Mouse (Mus musculus): ENCODE measurements around the gene Gm38393. TPM values are rescaled to one million over a fixed set of nuclear protein-coding genes. Genes with fewer than 3 reads are reported as not detected.

The Gm38393 gene
- 0.18 and 0.33 TPM in 2 replicates for polyA plus RNA-seq (2015; fragmentation: Nextera tagmentation; extraction: Ambion mirVana)

DNA sequence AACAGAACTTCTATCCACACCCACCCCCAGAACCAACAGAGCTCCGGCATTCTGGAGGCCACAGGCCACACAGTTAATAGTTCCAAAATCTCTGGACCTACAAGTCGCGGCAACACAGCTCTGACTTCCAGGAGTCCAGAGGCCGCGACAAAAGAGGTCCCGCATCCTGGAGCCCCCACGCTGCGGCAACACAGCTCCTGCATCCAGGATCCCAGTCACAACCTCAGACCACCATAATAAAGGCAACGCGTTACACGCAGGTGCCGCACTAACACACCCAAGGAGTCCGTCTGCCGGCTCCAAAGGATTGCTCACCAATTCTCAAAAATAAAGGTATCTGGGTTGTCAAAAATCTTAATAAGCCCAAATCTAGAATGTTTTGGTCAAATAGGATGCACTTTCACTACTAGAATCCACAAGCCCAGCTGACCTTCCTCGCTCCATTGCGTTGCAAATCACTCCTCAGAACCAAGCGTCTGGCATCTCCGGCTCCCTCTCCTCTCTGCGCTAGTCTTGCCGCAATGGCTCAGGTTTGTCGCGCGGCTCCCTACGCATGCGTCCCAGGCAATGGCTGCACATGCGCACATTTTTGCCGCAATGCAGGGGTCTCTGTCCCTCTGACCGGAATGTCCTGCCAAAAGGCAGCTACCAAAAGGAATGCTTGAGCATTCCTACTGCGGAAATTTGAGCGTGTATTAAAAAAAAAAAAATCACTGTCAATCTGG is at the start of gene Gm38393, which contains the start of gene Snurf:
TSS of gene Gm38393 (minus strand) at position 459 of the 725 bp plus-strand sequence.
TSS of gene Snurf (minus strand) at position 444 of the 725 bp plus-strand sequence.
- Histone ChIP-seq H3K4me2 (ENCODE audit: low read depth, low read length) (peak within 1 kb of the TSS; percentile 60), H3K27me3 (replicated peaks; ENCODE audit: control insufficient read depth, insufficient read depth, low read length) (no peaks in the 10 kb centered on the region), H3K9ac (ENCODE audit: low read depth, low read length) (peak within 1 kb of the TSS; percentile 68), H3K4me1 (ENCODE audit: control insufficient read depth, insufficient read depth, low read length) (no peaks in the 10 kb centered on the region), H3K4me3 (ENCODE audit: low read length) (peak within 1 kb of the TSS; percentile 58), H3K9me3 (ENCODE audit: control insufficient read depth, low read length) (peaks cover 16% of the 10 kb centered on the region), H3K36me3 (ENCODE audit: control insufficient read depth, insufficient read depth, low read length) (no peaks in the 10 kb centered on the region), H3K27ac (ENCODE audit: low read length) (no peak within 1 kb of the TSS)
- ATAC-seq = peak; percentile 69
- 51% methylated on average over 30 of the region's 30 CpGs for WGBS

DNA sequence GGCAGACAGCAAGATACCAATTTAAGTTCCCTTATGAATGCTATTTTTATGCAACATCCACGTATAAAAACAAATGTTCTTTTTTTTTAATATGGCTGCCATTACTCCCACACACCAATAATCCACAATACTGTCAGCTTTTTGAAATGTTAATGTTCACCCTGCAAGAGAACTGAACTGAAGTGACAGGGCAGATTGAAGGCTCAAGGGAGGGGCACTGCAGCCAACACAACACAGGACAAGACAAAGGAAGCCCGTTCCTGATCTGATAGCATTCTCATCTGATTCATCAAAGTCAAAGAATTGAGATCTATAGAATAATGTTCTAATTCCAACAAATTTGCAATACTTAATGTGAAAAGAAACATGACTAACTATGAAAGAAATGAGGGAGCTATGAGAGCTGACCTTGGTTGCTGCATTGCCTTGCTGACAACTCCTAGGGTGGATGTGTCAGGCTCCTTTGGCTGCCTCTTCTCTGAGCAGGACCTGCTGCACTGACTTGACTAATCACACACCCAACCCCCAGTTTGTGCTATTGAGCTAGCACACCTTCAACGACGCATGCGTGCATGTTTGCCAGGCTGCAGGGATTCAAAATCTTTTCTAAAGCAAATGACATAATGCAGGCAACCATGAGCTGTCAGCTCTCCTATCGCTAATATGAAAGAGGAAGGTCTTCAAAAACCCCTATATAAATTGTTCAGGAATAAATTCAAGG is 42.8 kb upstream of the Gm38393 start:
- Histone ChIP-seq H3K4me3 (ENCODE audit: low read length) (no peak overlapping the region), H3K9ac (ENCODE audit: low read depth, low read length) (no peak overlapping the region), H3K27me3 (replicated peaks; ENCODE audit: control insufficient read depth, insufficient read depth, low read length) (no peaks in the 10 kb centered on the region), H3K9me3 (ENCODE audit: control insufficient read depth, low read length) (no peaks in the 10 kb centered on the region), H3K4me2 (ENCODE audit: low read depth, low read length) (no peak overlapping the region), H3K27ac (ENCODE audit: low read length) (no peak overlapping the region), H3K4me1 (ENCODE audit: control insufficient read depth, insufficient read depth, low read length) (no peaks in the 10 kb centered on the region), H3K36me3 (ENCODE audit: control insufficient read depth, insufficient read depth, low read length) (no peaks in the 10 kb centered on the region)
- no peak for ATAC-seq
- WGBS = 69% methylated on average over 6 of the region's 6 CpGs

DNA sequence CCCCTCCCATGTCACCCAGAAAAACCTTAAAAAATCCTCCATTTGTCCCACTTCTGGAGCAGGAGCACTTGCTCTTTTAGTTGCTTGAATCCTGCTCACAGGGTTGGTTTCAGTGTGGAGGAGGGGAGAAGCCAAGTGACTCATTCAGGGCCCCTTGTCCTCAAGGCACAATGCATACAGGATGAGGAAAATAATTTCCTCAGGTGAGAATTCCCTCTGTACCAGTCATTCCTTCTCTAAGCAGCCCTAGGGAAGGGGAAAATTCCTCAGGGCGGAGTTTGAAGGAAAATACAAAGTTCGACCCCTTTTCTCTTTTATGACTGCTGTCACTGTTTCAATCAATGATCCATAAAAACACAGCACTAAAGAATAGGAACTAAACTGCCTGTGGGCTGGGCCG is 8.3 kb upstream of the Gm38393 start:
- H3K27ac ChIP-seq (ENCODE audit: low read length) = no peak overlapping the region
- H3K36me3 ChIP-seq (ENCODE audit: control insufficient read depth, insufficient read depth, low read length) = no peaks in the 10 kb centered on the region
- no peak overlapping the region for H3K4me2 ChIP-seq (ENCODE audit: low read depth, low read length)
- H3K4me1 ChIP-seq (ENCODE audit: control insufficient read depth, insufficient read depth, low read length) = no peaks in the 10 kb centered on the region
- no peak overlapping the region for H3K9ac ChIP-seq (ENCODE audit: low read depth, low read length)
- H3K4me3 ChIP-seq (ENCODE audit: low read length) = no peak overlapping the region
- H3K27me3 ChIP-seq (replicated peaks; ENCODE audit: control insufficient read depth, insufficient read depth, low read length) = no peaks in the 10 kb centered on the region
- 67% methylated on average over 3 of the region's 3 CpGs for WGBS
- H3K9me3 ChIP-seq (ENCODE audit: control insufficient read depth, low read length) = no peaks in the 10 kb centered on the region
- peak; percentile 87 for ATAC-seq

DNA sequence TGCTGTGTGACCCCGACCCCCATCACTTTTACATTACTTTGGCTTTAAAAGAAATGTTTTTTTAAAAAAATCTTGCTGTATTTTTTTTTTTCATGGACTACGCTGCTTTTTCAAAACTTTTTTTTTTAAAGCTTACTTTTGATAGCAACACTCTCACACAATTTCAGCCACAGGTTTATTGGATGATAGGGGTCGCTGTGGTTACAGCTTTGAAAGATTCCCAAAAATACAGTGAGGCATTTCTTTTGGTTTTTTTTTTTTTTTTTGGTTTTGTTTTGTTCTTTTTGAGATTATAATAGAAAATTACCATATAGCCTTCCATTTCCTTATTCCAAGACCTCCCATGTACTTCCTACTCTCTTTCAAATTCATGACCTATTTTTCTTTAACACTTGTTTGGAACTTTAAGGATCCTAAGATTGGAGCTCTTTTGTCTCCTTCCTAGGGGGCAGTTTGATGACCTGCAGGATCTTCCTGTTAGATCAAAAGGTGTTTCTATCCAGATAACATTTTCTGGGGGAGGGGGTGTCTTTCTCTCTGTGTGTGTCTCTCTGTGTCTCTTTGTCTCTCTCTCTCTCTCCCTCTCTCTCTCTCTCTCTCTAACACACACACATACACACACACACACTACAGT is 3.0 kb upstream of the Gm38393 start:
- Histone ChIP-seq H3K4me2 (ENCODE audit: low read depth, low read length) (no peak overlapping the region), H3K27ac (ENCODE audit: low read length) (no peak overlapping the region), H3K9ac (ENCODE audit: low read depth, low read length) (no peak overlapping the region), H3K36me3 (ENCODE audit: control insufficient read depth, insufficient read depth, low read length) (no peaks in the 10 kb centered on the region), H3K27me3 (replicated peaks; ENCODE audit: control insufficient read depth, insufficient read depth, low read length) (no peaks in the 10 kb centered on the region), H3K4me3 (ENCODE audit: low read length) (no peak overlapping the region), H3K4me1 (ENCODE audit: control insufficient read depth, insufficient read depth, low read length) (no peaks in the 10 kb centered on the region), H3K9me3 (ENCODE audit: control insufficient read depth, low read length) (peaks cover 16% of the 10 kb centered on the region)
- WGBS = 45% methylated on average over 3 of the region's 3 CpGs
- no peak for ATAC-seq

DNA sequence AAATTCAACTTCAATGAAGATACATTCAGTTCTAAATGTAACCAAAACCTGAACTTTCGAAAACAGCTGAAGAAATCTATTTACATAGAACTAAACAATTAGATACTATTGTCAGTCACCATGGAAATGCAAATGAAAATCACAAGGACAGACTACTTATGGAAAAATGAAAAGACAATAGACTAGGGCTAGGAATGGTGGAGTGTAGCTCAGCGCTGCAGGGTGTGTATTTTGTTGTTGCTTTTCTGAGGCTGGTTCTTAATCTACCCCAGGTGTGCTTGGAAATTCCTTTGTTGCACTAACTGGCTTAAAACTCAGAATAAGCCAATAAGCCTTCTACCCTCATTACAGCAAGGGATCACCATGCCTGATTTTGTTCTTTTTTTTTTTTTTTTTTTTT is 1.4 kb upstream of the Gm38393 start:
- H3K36me3 ChIP-seq (ENCODE audit: control insufficient read depth, insufficient read depth, low read length) = no peaks in the 10 kb centered on the region
- no peak overlapping the region for H3K4me2 ChIP-seq (ENCODE audit: low read depth, low read length)
- peaks cover 16% of the 10 kb centered on the region for H3K9me3 ChIP-seq (ENCODE audit: control insufficient read depth, low read length)
- 61% methylated on average over 2 of the region's 2 CpGs for WGBS
- no peaks in the 10 kb centered on the region for H3K27me3 ChIP-seq (replicated peaks; ENCODE audit: control insufficient read depth, insufficient read depth, low read length)
- H3K4me3 ChIP-seq (ENCODE audit: low read length) = no peak overlapping the region
- no peak overlapping the region for H3K27ac ChIP-seq (ENCODE audit: low read length)
- no peak for ATAC-seq
- H3K9ac ChIP-seq (ENCODE audit: low read depth, low read length) = no peak overlapping the region
- H3K4me1 ChIP-seq (ENCODE audit: control insufficient read depth, insufficient read depth, low read length) = no peaks in the 10 kb centered on the region

DNA sequence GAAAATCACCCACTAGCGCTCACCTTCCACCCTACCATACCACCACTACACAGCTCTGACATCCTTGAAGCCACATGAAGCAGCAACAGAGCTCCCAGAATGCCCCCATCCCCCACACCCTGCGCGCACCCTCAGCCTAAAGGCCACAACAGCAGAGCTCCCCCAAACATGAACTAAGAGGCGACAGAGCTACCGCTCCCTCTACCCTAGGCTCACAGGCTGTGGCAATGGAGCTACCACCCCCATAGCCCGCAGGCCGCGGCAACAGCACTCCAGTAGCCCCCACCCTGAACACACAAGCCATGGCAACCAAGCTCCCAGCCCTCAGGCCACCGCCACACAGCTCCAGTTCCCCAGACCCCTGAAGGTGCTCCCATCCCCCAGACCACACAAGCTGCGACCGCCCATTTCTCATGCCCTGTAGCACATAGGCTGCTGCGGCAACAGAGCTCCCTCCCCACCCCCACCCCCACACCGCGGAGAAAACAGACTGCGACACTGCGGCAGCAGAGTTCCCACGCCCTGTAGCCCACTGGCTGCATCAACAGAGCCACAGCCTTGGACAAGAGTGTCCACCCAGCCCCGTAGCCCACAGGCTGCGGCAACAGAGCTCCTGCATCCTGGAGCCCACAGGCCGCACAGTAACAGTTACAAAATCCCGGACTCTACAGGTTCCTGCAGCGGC is 801 bp downstream of the Gm38393 start:
- H3K27ac ChIP-seq (ENCODE audit: low read length) = peak overlapping the region; percentile 28; the same call in 1 of the 2 replicates
- ATAC-seq = peak; percentile 79
- H3K36me3 ChIP-seq (ENCODE audit: control insufficient read depth, insufficient read depth, low read length) = no peaks in the 10 kb centered on the region
- no peaks in the 10 kb centered on the region for H3K27me3 ChIP-seq (replicated peaks; ENCODE audit: control insufficient read depth, insufficient read depth, low read length)
- H3K4me1 ChIP-seq (ENCODE audit: control insufficient read depth, insufficient read depth, low read length) = no peaks in the 10 kb centered on the region
- peaks cover 16% of the 10 kb centered on the region for H3K9me3 ChIP-seq (ENCODE audit: control insufficient read depth, low read length)
- peak overlapping the region; percentile 68 for H3K9ac ChIP-seq (ENCODE audit: low read depth, low read length)
- peak overlapping the region; percentile 58 for H3K4me3 ChIP-seq (ENCODE audit: low read length)
- WGBS = 43% methylated on average over 22 of the region's 22 CpGs
- H3K4me2 ChIP-seq (ENCODE audit: low read depth, low read length) = peak overlapping the region; percentile 60

DNA sequence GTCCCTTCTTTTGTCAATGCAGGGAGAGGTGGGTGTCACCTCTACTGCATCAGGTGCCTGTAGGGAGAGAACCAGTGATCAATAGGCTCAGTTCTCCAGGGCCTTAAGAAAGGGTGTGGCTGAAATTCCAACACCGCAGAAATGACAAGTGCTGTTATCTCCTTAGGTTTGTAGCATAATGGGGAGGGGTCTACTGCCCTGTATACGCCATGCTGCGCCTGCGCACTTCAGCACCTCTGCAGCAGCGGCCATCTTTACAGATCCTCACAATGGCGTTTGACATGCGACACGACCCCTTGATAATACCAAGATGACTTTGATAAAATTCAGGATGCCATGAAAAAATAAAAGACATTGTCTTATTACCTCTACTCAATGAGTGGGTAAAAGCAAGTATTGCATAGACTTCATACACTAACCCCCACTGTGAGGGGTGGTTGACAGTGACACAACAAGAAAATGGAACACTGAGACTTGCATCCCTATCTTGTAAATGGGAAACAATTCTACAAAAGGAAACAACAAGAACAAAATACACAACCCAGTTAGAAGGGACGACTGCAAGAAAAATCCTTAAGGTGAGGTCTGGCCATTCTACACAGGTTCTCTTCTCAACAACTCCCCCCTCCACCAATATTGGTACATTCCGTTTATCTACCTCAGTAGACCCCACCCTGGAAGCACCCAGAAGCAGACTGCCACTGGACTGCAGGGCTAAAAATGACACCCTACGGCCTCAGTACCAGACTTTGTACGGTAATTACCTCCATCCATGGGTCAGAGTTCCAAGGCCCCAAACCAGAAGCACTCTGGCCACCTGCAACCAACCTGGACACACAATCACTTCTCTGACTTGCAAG is 1.6 kb downstream of the Gm38393 start:
- Histone ChIP-seq H3K27ac (ENCODE audit: low read length) (peak overlapping the region; percentile 28; the same call in 1 of the 2 replicates), H3K9me3 (ENCODE audit: control insufficient read depth, low read length) (peaks cover 16% of the 10 kb centered on the region), H3K4me1 (ENCODE audit: control insufficient read depth, insufficient read depth, low read length) (no peaks in the 10 kb centered on the region), H3K27me3 (replicated peaks; ENCODE audit: control insufficient read depth, insufficient read depth, low read length) (no peaks in the 10 kb centered on the region), H3K36me3 (ENCODE audit: control insufficient read depth, insufficient read depth, low read length) (no peaks in the 10 kb centered on the region), H3K4me2 (ENCODE audit: low read depth, low read length) (peak overlapping the region; percentile 60), H3K9ac (ENCODE audit: low read depth, low read length) (no peak overlapping the region; the same call in 1 of the 2 replicates), H3K4me3 (ENCODE audit: low read length) (peak overlapping the region; percentile 58)
- ATAC-seq = peak; percentile 56
- 47% methylated on average over 12 of the region's 12 CpGs for WGBS

DNA sequence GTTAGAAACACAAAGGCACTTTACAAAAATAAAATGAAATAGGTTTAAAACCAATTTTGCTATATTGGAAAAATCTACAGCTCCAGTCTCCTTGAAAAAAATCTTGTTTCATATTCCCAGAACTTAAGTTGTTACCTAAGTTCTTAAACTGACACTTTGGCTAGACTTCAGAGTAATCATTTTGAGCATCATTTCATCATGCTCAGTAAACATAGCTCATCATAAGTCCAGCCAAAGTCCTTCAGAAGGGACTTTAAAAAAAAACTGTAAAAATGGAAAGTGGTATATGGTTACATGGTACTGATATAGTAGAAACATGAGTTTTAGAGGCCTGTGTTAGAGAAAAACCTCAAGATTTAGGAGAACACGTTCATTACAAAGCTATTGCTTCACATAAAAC is 26.2 kb downstream of the Gm38393 start:
- H3K27ac ChIP-seq (ENCODE audit: low read length) = no peak overlapping the region
- 77% methylated on average over 1 of the region's 1 CpGs for WGBS
- H3K9ac ChIP-seq (ENCODE audit: low read depth, low read length) = no peak overlapping the region
- no peak overlapping the region for H3K4me2 ChIP-seq (ENCODE audit: low read depth, low read length)
- H3K36me3 ChIP-seq (ENCODE audit: control insufficient read depth, insufficient read depth, low read length) = no peaks in the 10 kb centered on the region
- H3K27me3 ChIP-seq (replicated peaks; ENCODE audit: control insufficient read depth, insufficient read depth, low read length) = no peaks in the 10 kb centered on the region
- H3K4me3 ChIP-seq (ENCODE audit: low read length) = no peak overlapping the region
- H3K9me3 ChIP-seq (ENCODE audit: control insufficient read depth, low read length) = no peaks in the 10 kb centered on the region
- ATAC-seq = no peak
- H3K4me1 ChIP-seq (ENCODE audit: control insufficient read depth, insufficient read depth, low read length) = no peaks in the 10 kb centered on the region

Measured in intestine, embryonic 16.5 days (tissue).